Mouse (Mus musculus) G1E (cell line): ENCODE results near the gene Abhd14b.

Experiments used
- CTCF ChIP-seq: IDR thresholded peaks from 2 replicates; pipeline ENCODE4 v1.5.1; 2012; ENCODE audit warnings: low read depth, low read length, inconsistent platforms, mixed read lengths
- GATA1 ChIP-seq: IDR thresholded peaks from 2 replicates; pipeline ENCODE4 v1.6.1; 2012; ENCODE audit warnings: borderline replicate concordance, low read length, inconsistent platforms, mixed read lengths
- TAL1 ChIP-seq: conservative IDR thresholded peaks from 2 replicates; pipeline ENCODE4 v1.6.1; 2012; ENCODE audit warnings: low read depth, low read length, inconsistent platforms, mixed read lengths

DNA sequence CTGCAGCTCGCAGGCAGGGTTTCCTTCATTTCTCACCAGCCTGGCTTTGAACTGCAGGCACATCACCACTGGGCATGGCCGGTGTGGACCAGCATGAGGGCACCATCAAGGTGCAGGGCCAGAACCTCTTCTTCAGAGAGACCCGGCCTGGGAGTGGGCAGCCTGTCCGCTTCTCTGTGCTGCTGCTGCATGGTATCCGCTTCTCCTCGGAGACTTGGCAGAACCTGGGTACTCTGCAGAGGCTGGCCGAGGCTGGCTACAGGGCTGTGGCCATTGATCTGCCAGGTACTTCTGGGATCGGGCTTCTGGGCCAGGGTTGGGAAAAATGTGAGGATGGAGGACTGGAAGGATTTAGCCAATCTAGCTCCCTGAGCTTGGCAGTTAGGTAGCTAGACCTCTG, 2.7 kb downstream of the Abhd14b start:
- TF ChIP-seq CTCF (no peak), GATA1 (no peak), TAL1 (no peak)
